Mouse (Mus musculus) CH12.LX (cell line): ENCODE data around the gene Chrne.

Experiments used
- ELF1 ChIP-seq: IDR thresholded peaks from 2 replicates; pipeline ENCODE4 v1.6.1; 2014; ENCODE audit warnings: low read depth, mild to moderate bottlenecking, inconsistent platforms, low read length, improper control_type of control experiment
- GABPA ChIP-seq: IDR thresholded peaks from 2 replicates; pipeline ENCODE4 v1.6.1; 2012; ENCODE audit warnings: low read depth, low read length, improper control_type of control experiment, inconsistent platforms; ENCODE audit not compliant: insufficient replicate concordance
- KAT2A ChIP-seq: IDR thresholded peaks from 2 replicates; pipeline ENCODE4 v1.6.1; 2012; ENCODE audit warnings: low read length, improper control_type of control experiment, inconsistent platforms; ENCODE audit not compliant: insufficient replicate concordance
- MAZ ChIP-seq: IDR thresholded peaks from 2 replicates; pipeline ENCODE4 v1.6.1; 2012; ENCODE audit warnings: low read depth, mild to moderate bottlenecking, inconsistent platforms, low read length, improper control_type of control experiment, moderate library complexity
- MXI1 ChIP-seq: IDR thresholded peaks from 2 replicates; pipeline ENCODE4 v1.6.1; 2011; ENCODE audit warnings: mild to moderate bottlenecking, low read depth, low read length, improper control_type of control experiment
- MYC ChIP-seq: IDR thresholded peaks from 2 replicates; pipeline ENCODE4 v1.6.1; 2011; ENCODE audit warnings: low read depth, mild to moderate bottlenecking, improper control_type of control experiment, low read length
- POLR2A ChIP-seq: IDR thresholded peaks from 2 replicates; pipeline ENCODE4 v1.6.1; 2011; ENCODE audit warnings: low read depth, mild to moderate bottlenecking, improper control_type of control experiment, low read length
- TBP ChIP-seq: conservative IDR thresholded peaks from 2 replicates; pipeline ENCODE4 v1.6.1; 2011; ENCODE audit warnings: low read depth, low read length, improper control_type of control experiment

DNA sequence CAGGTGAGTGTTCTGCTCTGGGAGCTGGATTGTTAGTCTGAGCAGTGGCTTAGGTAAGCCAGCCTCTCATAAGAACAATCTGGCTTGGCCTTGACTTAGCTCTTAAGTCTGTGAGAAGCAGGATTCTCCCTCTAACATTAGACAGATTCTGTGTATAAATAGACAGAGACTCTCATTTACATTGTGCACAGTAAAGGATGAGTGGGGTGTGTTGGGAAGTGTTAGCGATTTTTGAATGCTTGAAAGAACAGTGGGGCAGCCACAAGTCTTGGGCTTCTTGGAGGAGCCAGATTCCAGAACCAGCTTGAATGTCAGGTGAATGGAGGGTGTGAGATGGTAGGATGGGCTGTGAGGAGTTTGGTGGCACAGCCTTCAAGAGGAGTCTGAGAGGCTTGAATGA is 47.4 kb downstream of the Chrne start:
- TF ChIP-seq ELF1 (no peak), KAT2A (no peak), MYC (no peak), POLR2A (no peak), GABPA (no peak), MAZ (no peak), MXI1 (no peak), TBP (no peak)
